Mouse (Mus musculus) hindbrain, embryonic 16.5 days (tissue): ENCODE measurements around the gene Dock3. TPM values are rescaled to one million over a fixed set of nuclear protein-coding genes. Genes with fewer than 3 reads are reported as not detected.
A peak's percentile ranks its signal among the peaks of the same experiment; 100 is the strongest.

ENCODE experiments used
- ATAC-seq: fragments of 200-750 bp; cut with Nextera tagmentation; 2 replicates; pipeline ENCODE4 v1.8.0; 2017; ENCODE audit warnings: moderate TSS enrichment, moderate library complexity
- H3K27ac ChIP-seq: fragments of 300-500 bp; sonication (generic); 2 replicates; pipeline ENCODE4 v1.5.1; 2014; ENCODE audit warnings: low read depth, mild to moderate bottlenecking, control low read depth, low read length, moderate library complexity
- H3K27me3 ChIP-seq: fragments of 300-500 bp; sonication (generic); replicated peaks from 2 replicates; pipeline ENCODE4 v1.6.1; 2014; ENCODE audit warnings: low read length; ENCODE audit not compliant: control insufficient read depth, insufficient read depth
- H3K36me3 ChIP-seq: fragments of 300-500 bp; sonication (generic); 2 replicates; pipeline ENCODE4 v1.6.1; 2014; ENCODE audit warnings: mild to moderate bottlenecking, low read length, moderate library complexity, mixed read lengths; ENCODE audit not compliant: control insufficient read depth, insufficient read depth
- H3K4me1 ChIP-seq: fragments of 300-500 bp; sonication (generic); 2 replicates; pipeline ENCODE4 v1.6.1; 2014; ENCODE audit warnings: low read depth, low read length; ENCODE audit not compliant: control insufficient read depth, insufficient read depth
- H3K4me2 ChIP-seq: fragments of 300-500 bp; sonication (generic); 2 replicates; pipeline ENCODE4 v1.6.1; 2014; ENCODE audit warnings: mild to moderate bottlenecking, low read length, control low read depth, moderate library complexity
- H3K4me3 ChIP-seq: fragments of 300-500 bp; sonication (generic); 2 replicates; pipeline ENCODE4 v1.5.1; 2014; ENCODE audit warnings: mild to moderate bottlenecking, low read length, control low read depth, moderate library complexity
- H3K9ac ChIP-seq: fragments of 300-500 bp; sonication (generic); 2 replicates; pipeline ENCODE4 v1.6.1; 2014; ENCODE audit warnings: low read depth, mild to moderate bottlenecking, control low read depth, low read length, moderate library complexity
- H3K9me3 ChIP-seq: fragments of 300-500 bp; sonication (generic); 2 replicates; pipeline ENCODE4 v1.6.1; 2014; ENCODE audit warnings: mild to moderate bottlenecking, low read length, moderate library complexity; ENCODE audit not compliant: control insufficient read depth
- WGBS: fragments of 180-500 bp; shearing (Covaris S2); extraction: QIAGEN DNeasy Blood & Tissue Kit; methylation state at CpG from one replicate; pipeline ENCODE4 v1.1.7; 2014; 5-methylcytosine and 5-hydroxymethylcytosine counted together
- polyA plus RNA-seq: library from polyadenylated mRNA; unstranded; fragments of >200 nt; fragmentation: Nextera tagmentation; extraction: Ambion mirVana; gene quantifications from 2 replicates; pipeline ENCODE4 v1.2.1, GENCODE M21; 2015

Gene Dock3
- polyA plus RNA-seq, 1 experiment from 2014 or later = 14.4 TPM

DNA sequence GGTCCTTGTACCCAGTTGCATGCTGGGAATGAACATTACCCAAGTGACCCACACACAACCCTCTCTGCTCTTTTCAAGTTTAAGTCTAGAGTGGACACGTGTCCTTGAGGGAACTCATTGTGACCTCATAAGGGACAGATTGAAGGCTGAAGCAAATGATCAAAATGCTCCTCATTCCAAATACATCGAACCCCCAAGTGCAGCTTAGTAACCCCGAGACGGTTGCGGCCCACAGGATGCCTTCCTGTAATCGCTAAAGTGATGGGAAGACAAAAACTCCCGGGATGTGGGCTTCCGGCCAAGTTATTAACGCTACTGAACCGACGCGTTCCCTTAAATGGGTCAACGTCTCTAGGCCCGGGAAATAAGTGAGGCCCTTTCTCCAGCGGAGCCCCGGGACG, 340.4 kb downstream of the Dock3 start:
- Histone ChIP-seq H3K27me3 (no peaks in the 10 kb centered on the region), H3K4me1 (peaks cover 20% of the 10 kb centered on the region), H3K4me2 (peak overlapping the region; percentile 77), H3K9ac (peak overlapping the region; percentile 83), H3K4me3 (peak overlapping the region; percentile 69), H3K36me3 (peaks cover 20% of the 10 kb centered on the region), H3K27ac (peak overlapping the region; percentile 85), H3K9me3 (no peaks in the 10 kb centered on the region)
- ATAC-seq = no peak
- WGBS = under 1% methylated on average over 17 of the region's 17 CpGs

DNA sequence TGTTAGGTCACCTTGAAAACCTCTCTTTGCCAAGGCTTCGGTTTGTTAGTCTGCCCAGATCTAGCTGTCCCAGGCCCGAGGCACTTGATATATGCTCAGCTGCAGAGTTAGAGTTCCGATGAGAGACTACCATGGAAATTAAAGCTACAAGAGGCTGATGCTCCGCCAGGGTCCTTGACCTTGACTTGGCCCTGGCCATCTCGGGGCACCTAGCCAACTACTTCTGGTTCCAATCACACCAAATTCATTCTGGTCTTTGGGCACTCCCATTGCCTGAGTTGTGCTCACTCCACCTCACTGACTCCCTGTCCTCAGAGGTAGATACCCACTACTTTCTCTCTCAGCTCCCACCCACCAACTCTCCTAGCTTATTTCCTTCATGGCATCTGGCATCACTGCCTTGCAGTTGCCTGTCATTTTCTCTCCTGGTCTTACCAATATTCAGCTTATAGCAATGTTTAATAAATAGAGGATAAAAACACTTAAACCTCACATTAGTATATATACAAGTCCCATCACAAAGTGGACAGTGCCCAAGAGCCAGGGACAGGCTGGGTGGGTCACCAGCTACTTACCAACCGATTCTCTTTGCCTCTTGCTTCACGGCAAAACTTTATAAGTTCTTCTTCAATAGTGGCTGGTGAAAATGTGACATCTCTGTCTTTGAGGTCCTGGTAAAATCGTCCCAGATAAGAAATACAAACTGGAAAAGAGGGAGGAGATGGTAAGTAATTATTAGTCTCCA, 341.0 kb downstream of the Dock3 start:
- Histone ChIP-seq H3K27me3 (no peaks in the 10 kb centered on the region), H3K9ac (peak overlapping the region; percentile 83; the same call in 1 of the 2 replicates), H3K27ac (no peak overlapping the region), H3K4me2 (peak overlapping the region; percentile 77), H3K4me1 (peaks cover 23% of the 10 kb centered on the region), H3K4me3 (peak overlapping the region; percentile 69), H3K9me3 (no peaks in the 10 kb centered on the region), H3K36me3 (peaks cover 19% of the 10 kb centered on the region)
- ATAC-seq = no peak
- WGBS = 71% methylated on average over 8 of the region's 8 CpGs

DNA sequence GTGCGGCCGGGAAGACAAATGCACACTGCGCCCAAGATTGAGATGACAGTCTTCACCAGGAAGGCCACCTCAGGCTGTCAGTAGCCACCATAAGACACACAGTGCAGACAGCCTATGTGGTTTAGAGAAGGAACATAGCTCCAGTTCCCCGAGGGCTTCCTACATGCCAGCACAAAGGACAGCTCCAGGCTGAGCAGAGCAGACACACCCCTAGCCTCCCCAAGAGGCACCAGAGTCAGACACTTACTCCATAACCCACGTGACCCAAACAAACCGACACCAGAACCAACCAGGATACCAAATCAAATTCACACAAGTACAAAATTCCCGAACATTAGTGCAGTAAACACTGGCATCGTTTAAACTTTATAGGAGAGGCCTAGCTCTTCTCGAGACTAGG, 342.4 kb downstream of the Dock3 start:
- H3K4me2 ChIP-seq = no peak overlapping the region
- no peak for ATAC-seq
- H3K36me3 ChIP-seq = peaks cover 23% of the 10 kb centered on the region
- no peak overlapping the region for H3K27ac ChIP-seq
- H3K9me3 ChIP-seq = no peaks in the 10 kb centered on the region
- peaks cover 34% of the 10 kb centered on the region for H3K4me1 ChIP-seq
- no peak overlapping the region for H3K9ac ChIP-seq
- 87% methylated on average over 9 of the region's 9 CpGs for WGBS
- no peak overlapping the region for H3K4me3 ChIP-seq
- no peaks in the 10 kb centered on the region for H3K27me3 ChIP-seq

DNA sequence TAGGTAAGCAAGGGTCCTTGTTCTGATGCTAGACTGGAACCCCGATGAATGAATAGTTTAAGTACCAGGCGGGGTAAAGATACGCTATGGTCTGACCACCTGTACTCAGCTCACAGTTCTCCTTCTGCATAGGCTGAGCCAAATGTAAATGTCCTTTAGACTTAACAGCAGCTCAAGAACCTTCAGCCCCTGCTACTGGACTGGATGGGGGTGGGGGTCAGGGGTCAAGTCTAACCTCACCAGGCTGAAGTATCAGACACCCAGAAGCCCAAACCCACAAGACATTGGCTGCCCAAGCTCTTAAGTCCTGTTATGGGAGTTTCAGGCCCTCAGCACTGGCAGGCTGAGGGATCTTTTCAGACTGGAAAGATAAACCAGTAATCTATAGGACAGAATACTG, 343.4 kb downstream of the Dock3 start:
- Histone ChIP-seq H3K4me3 (no peak overlapping the region), H3K4me2 (no peak overlapping the region), H3K9ac (no peak overlapping the region; the same call in 1 of the 2 replicates), H3K27me3 (no peaks in the 10 kb centered on the region), H3K36me3 (peaks cover 26% of the 10 kb centered on the region), H3K27ac (no peak overlapping the region), H3K9me3 (no peaks in the 10 kb centered on the region), H3K4me1 (peaks cover 42% of the 10 kb centered on the region)
- no peak for ATAC-seq
- 96% methylated on average over 3 of the region's 3 CpGs for WGBS

DNA sequence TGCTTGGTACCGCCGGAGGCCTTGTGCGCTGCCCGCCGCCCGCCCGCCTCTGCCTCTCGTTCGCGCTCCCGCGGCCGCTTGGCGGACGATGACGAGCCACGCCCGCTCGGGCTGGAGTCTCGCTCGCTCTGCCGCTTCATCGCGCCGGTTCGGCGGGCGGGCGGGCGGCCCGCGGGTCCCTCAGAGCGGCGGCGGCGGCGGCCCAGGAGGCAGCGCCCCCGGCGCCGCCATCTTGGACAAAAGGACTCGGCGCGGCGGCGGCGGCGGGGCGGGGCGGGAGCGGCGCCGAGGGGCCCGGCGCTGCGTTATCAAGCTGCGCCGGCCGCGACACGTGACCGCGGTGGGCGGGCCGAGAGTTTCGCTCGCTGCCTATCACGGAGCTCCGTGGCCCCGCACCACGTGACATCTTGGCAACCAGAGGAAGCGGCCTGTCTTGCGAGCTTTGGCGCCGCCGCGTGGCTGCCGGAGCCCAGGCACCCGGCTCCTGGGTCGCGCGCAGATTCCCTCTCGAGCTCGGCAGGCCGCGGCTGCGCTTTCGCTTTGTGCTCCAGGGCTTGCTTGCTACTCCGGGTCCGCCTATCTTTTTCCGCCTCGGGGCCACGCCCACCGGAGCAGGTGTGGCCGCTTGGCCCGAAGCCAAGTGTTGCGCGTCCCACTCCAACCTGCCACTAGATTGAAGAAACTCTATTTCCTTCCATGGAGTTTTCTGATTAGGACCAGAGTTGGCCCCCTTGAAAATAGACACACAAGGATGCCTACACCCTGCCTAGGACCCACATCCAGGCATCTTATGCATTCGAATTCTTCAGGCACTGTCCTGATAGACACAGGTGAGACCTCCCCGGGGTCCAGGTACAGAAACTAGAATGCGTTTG, 344.6 kb downstream of the Dock3 start, which contains the start of gene Rbm15b:
Rbm15b (minus strand) TSS at position 601 of the 875 bp plus-strand sequence.
- Histone ChIP-seq H3K36me3 (peaks cover 27% of the 10 kb centered on the region), H3K4me2 (peak within 1 kb of the TSS; percentile 94), H3K9ac (peak within 1 kb of the TSS; percentile 98), H3K27me3 (no peaks in the 10 kb centered on the region), H3K4me3 (peak within 1 kb of the TSS; percentile 90), H3K27ac (peak within 1 kb of the TSS; percentile 92), H3K9me3 (no peaks in the 10 kb centered on the region), H3K4me1 (peaks cover 50% of the 10 kb centered on the region)
- 3% methylated on average over 76 of the region's 101 CpGs for WGBS
- ATAC-seq = peak; percentile 65

DNA sequence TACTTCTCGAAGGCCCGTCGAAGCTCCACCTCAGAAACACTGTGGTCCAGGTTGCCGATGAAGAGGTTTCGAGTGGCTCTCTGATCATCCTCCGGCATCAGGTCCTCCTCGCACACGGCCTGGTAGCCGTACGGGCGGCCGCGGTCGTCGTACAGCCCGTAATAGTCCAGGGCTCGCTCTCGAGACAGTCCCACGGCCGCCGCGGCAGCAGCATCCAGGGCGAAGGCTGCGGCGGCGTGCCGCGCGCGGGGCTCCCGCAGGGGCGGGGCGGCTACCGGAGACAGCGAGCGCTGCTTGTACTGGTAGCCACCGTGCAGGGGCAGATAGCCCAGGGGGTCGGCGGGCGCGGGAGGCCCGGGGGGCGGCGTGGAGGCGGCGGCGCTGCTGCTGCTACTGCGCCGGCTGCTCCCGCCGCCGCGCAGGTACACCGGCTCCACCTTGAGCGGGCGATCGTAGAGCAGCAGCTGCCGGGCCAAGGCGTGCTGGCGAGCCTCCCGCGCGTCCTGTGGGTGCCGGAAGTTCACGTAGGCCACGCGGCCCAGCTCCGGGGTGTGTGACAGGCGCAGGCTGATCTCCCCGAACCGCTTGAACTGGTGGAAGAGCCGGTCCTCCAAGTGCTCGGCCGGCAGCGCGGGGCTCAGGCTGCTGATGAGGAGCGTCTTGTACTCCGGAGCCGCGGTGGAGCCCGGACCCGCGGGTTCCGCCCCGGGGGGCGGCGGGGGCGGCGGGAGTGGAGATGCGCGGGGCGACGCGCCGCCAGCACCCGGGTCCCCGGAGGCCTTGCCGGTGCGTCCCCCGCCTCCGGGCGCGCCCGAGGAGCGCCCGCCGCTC, 345.6 kb downstream of the Dock3 start:
- peaks cover 31% of the 10 kb centered on the region for H3K36me3 ChIP-seq

DNA sequence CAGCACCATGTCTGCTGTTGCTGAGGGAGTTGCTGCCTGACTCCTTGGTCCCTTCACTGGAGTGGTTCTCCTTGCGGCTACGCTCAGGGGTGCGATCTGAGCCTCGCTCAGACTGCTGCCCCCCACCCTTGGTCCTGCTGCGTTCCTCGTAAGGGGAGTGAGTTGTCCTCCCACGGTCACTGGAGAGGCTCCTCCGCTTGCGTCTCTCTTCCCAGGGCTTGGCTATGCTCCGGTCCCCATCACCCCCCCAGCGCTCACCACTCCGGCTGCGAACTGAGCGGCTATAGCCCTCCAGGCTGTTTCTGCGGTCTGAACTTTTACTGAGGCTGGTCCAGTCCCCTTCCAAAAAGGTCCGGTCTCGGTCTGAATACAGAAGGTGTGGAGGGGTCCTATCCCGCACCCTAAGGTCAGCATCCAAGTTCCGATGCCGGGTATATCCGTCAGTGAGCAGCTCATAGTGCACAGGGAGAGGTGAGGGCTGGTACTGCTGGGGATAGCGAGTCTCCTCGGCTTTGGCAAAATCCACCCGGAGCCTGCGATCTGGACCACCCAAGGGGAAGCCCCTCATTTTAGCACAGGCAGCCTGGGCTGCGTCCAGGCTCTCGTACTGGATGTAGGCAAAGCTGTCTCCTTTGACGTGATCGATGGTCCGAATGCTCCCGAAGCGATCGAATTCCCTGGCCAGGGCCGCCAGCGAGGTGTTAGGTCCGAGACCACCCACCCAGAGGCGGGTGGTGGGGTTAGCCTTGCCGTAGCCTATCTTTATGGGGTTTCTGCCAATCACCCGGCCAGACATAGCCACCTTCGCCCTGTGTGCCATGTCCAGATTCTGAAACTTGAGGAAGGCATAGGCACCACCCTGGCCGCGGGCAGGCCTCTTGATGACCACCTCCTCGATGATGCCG, 346.5 kb downstream of the Dock3 start:
- Histone ChIP-seq H3K4me2 (peak overlapping the region; percentile 94), H3K9me3 (no peaks in the 10 kb centered on the region), H3K36me3 (peaks cover 31% of the 10 kb centered on the region), H3K4me3 (peak overlapping the region; percentile 90), H3K27me3 (no peaks in the 10 kb centered on the region), H3K27ac (peak overlapping the region; percentile 92; the same call in 1 of the 2 replicates), H3K4me1 (peaks cover 45% of the 10 kb centered on the region), H3K9ac (peak overlapping the region; percentile 98)
- no peak for ATAC-seq
- 17% methylated on average over 44 of the region's 44 CpGs for WGBS

More for the DNA sequence above, 345.6 kb downstream of the Dock3 start:
- Histone ChIP-seq H3K27me3 (no peaks in the 10 kb centered on the region), H3K4me3 (peak overlapping the region; percentile 90), H3K9me3 (no peaks in the 10 kb centered on the region), H3K4me1 (peaks cover 54% of the 10 kb centered on the region), H3K27ac (peak overlapping the region; percentile 92), H3K9ac (peak overlapping the region; percentile 98), H3K4me2 (peak overlapping the region; percentile 94)
- no peak for ATAC-seq
- under 1% methylated on average over 59 of the region's 107 CpGs for WGBS

DNA sequence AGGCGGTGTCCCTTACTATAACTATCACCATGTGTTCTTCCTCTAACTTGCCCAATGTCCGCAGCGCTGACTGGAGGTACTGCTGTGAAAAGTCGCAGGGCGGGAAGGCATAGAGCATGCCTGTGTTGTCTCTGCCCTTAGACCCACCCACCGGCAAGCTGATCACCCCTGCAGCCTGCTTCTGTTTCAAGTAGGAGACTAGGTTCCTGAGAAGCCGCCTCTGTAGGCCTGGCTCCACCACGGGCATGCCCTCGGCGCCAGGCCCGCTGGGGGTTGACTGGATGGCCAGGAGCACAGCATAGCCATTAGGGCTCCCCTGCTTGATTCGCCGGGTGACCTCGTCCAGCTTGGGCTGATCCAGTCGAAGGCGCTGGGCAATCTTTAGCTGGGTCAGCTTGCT, 347.4 kb downstream of the Dock3 start:
- Histone ChIP-seq H3K36me3 (peaks cover 30% of the 10 kb centered on the region), H3K4me3 (peak overlapping the region; percentile 90), H3K27ac (no peak overlapping the region)

More for the DNA sequence above, 347.4 kb downstream of the Dock3 start:
- no peak for ATAC-seq
- H3K9me3 ChIP-seq = no peaks in the 10 kb centered on the region
- peak overlapping the region; percentile 98 for H3K9ac ChIP-seq
- no peaks in the 10 kb centered on the region for H3K27me3 ChIP-seq
- peak overlapping the region; percentile 94 for H3K4me2 ChIP-seq
- peaks cover 43% of the 10 kb centered on the region for H3K4me1 ChIP-seq
- WGBS = 38% methylated on average over 16 of the region's 16 CpGs
